Mouse (Mus musculus) hindbrain, embryonic 14.5 days (tissue): ENCODE measurements at regions not wholly inside any gene's neighbourhood (a gene's known extent, or its start where the extent isn't known, plus 50 kb on each side); places are given as distances from the start of the nearest gene placed in this dataset.

Experiments
- ATAC-seq: fragments of 200-750 bp; cut with Nextera tagmentation; 2 replicates; pipeline ENCODE4 v1.8.0; 2017; ENCODE audit warnings: moderate number of reproducible peaks, mild to moderate bottlenecking, moderate TSS enrichment, moderate library complexity; ENCODE audit not compliant: low FRiP score
- DNase-seq: peaks from one replicate; pipeline ENCODE4 v3.0.0-alpha.2; 2015; ENCODE audit warnings: low spot score
- H3K27ac ChIP-seq: fragments of 300-500 bp; sonication (generic); 2 replicates; pipeline ENCODE4 v1.5.1; 2014; ENCODE audit warnings: mild to moderate bottlenecking, moderate library complexity
- H3K27me3 ChIP-seq: fragments of 300-500 bp; sonication (generic); 2 replicates; pipeline ENCODE4 v1.6.1; 2014; ENCODE audit warnings: mild to moderate bottlenecking, low read length, mixed read lengths; ENCODE audit not compliant: control insufficient read depth, insufficient read depth
- H3K36me3 ChIP-seq: fragments of 300-500 bp; sonication (generic); replicated peaks from 2 replicates; pipeline ENCODE4 v1.6.1; 2014; ENCODE audit not compliant: control insufficient read depth, insufficient read depth
- H3K4me1 ChIP-seq: fragments of 300-500 bp; sonication (generic); replicated peaks from 2 replicates; pipeline ENCODE4 v1.6.1; 2014; ENCODE audit warnings: antibody characterized with exemption, low read length, mixed read lengths; ENCODE audit not compliant: control insufficient read depth, insufficient read depth
- H3K4me2 ChIP-seq: fragments of 300-500 bp; sonication (generic); replicated peaks from 2 replicates; pipeline ENCODE4 v1.6.1; 2014; ENCODE audit warnings: mild to moderate bottlenecking, moderate library complexity
- H3K4me3 ChIP-seq: fragments of 300-500 bp; sonication (generic); replicated peaks from 2 replicates; pipeline ENCODE4 v1.5.1; 2014; ENCODE audit warnings: mild to moderate bottlenecking, low read length
- H3K9ac ChIP-seq: fragments of 300-500 bp; sonication (generic); 2 replicates; pipeline ENCODE4 v1.6.1; 2014
- H3K9me3 ChIP-seq: fragments of 300-500 bp; sonication (generic); 2 replicates; pipeline ENCODE4 v1.6.1; 2016; ENCODE audit warnings: low read length; ENCODE audit not compliant: control insufficient read depth
- WGBS: fragments of 180-500 bp; shearing (Covaris S2); extraction: QIAGEN DNeasy Blood & Tissue Kit; methylation state at CpG from one replicate; pipeline ENCODE4 v1.1.7; 2014; 5-methylcytosine and 5-hydroxymethylcytosine counted together

DNA sequence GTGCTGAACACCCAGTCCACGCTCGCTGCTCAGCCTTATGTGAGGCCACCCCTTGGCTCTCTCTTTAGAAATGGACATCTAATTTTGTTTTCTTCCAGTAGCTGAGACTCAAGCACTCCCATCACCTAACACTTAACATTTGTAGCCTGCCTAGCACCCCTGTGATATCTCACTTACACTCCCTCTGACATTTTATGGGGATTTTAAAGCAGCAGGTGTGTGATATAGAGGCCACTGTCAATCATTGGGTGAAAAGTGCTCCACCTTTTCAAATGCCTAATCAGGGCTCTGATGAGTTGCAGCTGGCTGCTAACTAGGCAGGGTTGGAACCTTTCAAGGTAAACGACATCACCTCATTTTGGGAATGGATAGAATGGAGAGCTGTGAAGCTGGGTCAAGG lies 90.2 kb downstream of the Gm12728 start:
- H3K27me3 ChIP-seq: no peaks in the 10 kb centered on the region
- H3K27ac ChIP-seq: no peak overlapping the region
- no peaks in the 10 kb centered on the region for H3K4me1 ChIP-seq
- no peaks in the 10 kb centered on the region for H3K36me3 ChIP-seq
- DNase-seq (no peak), ATAC-seq (no peak)
- no peak overlapping the region for H3K4me3 ChIP-seq
- WGBS: 90% methylated on average over 3 of the region's 3 CpGs
- no peak overlapping the region for H3K9ac ChIP-seq
- no peaks in the 10 kb centered on the region for H3K9me3 ChIP-seq
- no peak overlapping the region for H3K4me2 ChIP-seq

DNA sequence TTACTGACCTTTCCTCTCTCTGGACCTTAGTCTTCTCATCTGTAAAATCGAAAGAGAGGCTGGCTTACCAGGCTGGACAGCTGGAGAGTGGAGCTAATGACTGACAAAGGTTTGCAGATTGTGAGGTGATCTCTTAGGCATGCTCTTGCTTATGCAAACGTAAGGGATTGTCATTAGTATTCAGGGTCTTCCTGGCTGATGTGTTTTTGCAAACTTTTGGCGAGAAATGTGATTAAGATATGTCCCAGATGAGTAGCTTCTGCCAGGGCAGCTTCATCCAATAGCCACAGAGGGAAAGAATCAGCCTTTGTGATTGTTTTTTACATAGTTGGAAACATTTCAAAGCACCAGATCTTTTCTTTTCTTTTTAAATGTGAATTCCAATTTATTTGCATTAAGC lies 95.1 kb downstream of the Gm12728 start:
- DNase-seq: no peak
- H3K27ac ChIP-seq: no peak overlapping the region
- no peaks in the 10 kb centered on the region for H3K36me3 ChIP-seq
- no peak overlapping the region for H3K4me2 ChIP-seq
- H3K4me1 ChIP-seq: no peaks in the 10 kb centered on the region
- H3K9me3 ChIP-seq: no peaks in the 10 kb centered on the region
- H3K27me3 ChIP-seq: no peaks in the 10 kb centered on the region
- no peak for ATAC-seq
- no peak overlapping the region for H3K4me3 ChIP-seq
- no peak overlapping the region for H3K9ac ChIP-seq
- 47% methylated on average over 3 of the region's 3 CpGs for WGBS

DNA sequence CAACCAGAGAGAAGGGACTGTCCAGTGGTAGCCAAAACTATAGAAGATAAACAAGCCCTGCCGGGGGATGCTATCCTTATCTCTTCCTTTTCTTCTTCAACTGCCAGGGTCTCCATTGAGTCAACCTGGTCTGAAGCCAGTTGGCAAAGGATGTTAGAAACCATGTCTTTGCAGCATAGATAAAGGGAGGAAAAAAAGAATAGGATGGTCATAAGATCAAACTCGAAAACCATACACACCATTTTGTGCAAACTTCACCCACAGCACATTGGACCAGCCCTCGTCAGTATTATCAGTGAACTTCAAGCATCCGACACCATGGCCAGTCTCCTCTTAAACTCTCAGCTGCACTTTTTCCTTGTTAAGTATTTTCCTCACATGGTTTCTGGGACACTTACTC lies 101.8 kb downstream of the Gm12728 start:
- Histone ChIP-seq H3K9ac (no peak overlapping the region), H3K4me1 (no peaks in the 10 kb centered on the region), H3K9me3 (no peaks in the 10 kb centered on the region), H3K27me3 (no peaks in the 10 kb centered on the region), H3K4me2 (no peak overlapping the region), H3K4me3 (no peak overlapping the region), H3K27ac (no peak overlapping the region), H3K36me3 (no peaks in the 10 kb centered on the region)
- no peak for ATAC-seq
- 90% methylated on average over 4 of the region's 4 CpGs for WGBS
- DNase-seq: no peak

DNA sequence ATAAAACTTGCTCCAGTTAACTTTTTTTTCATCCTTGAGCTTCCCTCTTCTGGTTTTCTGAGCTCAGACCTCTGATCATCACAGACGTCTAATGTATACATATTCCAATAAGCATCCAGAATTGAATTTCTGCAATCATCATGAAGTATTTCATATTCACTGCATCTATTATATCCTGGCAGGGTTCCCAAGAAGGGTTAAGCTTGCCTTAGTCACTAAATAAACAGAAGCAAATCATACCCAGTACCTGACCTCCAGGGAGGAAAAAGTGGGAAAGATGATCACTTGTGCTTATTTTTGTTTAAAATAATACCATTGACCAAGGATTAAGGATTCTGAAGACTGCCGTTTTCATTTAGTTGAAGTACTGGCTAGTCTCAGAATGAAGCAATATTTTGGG lies 102.4 kb downstream of the Gm12728 start:
- no peak overlapping the region for H3K9ac ChIP-seq
- H3K4me2 ChIP-seq: no peak overlapping the region
- no peaks in the 10 kb centered on the region for H3K36me3 ChIP-seq
- H3K27ac ChIP-seq: no peak overlapping the region
- no peak overlapping the region for H3K4me3 ChIP-seq
- no peak for ATAC-seq
- H3K9me3 ChIP-seq: no peaks in the 10 kb centered on the region
- H3K4me1 ChIP-seq: no peaks in the 10 kb centered on the region
- DNase-seq: no peak
- WGBS: 88% methylated on average over 2 of the region's 2 CpGs
- H3K27me3 ChIP-seq: no peaks in the 10 kb centered on the region

DNA sequence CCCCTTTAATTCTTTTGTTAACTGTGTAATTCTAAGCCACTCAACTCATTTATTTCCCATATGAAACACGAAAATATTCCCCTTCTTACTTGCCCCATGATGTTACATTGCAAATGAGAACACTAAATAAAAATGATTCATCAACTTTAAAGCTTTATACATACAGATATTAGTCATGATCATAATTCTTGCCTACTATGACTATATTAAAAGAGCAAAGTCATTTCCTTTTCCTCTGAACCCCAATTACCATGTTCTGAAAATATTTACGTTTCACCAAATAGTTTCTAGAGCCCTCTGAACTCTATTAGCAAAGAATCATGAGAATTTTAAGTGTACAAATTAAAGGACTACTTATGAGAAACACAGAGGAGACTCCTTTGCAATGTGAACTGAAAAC lies 105.4 kb downstream of the Gm12728 start:
- Histone ChIP-seq H3K27ac (no peak overlapping the region), H3K36me3 (no peaks in the 10 kb centered on the region), H3K9me3 (no peaks in the 10 kb centered on the region), H3K4me1 (no peaks in the 10 kb centered on the region), H3K4me2 (no peak overlapping the region), H3K9ac (no peak overlapping the region), H3K27me3 (no peaks in the 10 kb centered on the region), H3K4me3 (no peak overlapping the region)
- DNase-seq: no peak
- ATAC-seq: no peak
- 81% methylated on average over 2 of the region's 2 CpGs for WGBS

DNA sequence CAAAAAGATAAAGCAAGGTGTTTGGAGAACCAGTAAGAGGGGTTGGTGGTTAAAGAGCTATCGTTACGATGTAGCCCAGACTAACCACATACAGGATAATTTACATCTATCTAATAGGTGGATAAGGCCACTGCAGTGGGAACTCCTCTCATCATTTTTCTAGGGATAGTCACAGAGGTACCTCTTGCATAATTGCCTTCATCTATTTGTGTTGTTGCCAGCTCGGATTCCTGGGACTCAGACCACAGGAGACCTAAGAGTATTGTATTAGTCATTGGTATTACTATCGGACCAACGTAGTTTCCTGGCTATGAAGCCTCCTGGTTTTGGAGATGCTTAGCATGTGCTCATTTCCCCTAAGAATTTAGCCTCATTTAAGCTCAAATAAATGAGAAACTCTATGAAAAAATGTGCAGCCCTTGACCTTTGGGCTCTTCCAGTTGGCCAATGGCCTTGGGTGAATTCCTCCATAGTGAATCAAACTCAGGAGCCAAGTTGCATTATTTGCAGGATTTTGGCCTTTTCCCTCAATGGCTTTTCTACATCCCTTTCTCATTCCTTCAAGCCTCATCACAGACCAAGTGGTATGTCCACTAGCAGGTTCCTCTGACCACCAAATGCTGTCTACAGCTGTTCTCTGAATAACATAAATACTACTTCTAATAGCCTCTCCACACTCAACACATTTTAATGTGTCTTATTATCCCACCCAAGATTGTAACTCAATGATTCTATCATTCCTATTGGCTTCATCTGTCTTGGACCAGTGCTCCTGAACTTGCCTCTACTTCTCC lies 108.6 kb downstream of the Gm12728 start:
- Histone ChIP-seq H3K27me3 (no peaks in the 10 kb centered on the region), H3K9ac (no peak overlapping the region), H3K36me3 (no peaks in the 10 kb centered on the region), H3K9me3 (no peaks in the 10 kb centered on the region), H3K4me3 (no peak overlapping the region), H3K4me2 (no peak overlapping the region), H3K27ac (no peak overlapping the region), H3K4me1 (no peaks in the 10 kb centered on the region)
- no peak for DNase-seq
- WGBS: 90% methylated on average over 5 of the region's 5 CpGs
- ATAC-seq: no peak

DNA sequence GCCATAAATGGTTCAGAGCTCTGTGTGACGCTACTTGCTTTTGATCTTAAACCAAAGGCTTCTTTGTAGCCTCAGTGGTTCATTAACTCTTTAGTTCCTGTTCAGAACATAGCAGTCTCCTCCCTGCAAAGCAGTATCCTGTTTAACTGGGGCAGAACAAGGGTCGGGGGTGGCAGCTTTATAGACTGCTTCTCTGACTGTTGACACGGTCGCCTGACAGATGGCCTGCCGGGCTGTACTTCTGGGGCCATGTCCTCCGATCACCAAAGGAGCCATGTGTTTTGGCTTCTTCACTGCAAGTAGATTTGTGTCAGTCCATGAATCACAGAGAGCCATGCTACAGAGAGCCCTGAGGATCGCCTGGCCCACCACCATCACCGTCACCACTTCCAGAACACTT lies 115.2 kb downstream of the Gm12728 start:
- H3K9me3 ChIP-seq: no peaks in the 10 kb centered on the region
- ATAC-seq (no peak), DNase-seq (no peak)
- 48% methylated on average over 8 of the region's 8 CpGs for WGBS
- no peak overlapping the region for H3K4me3 ChIP-seq
- no peak overlapping the region for H3K4me2 ChIP-seq
- H3K4me1 ChIP-seq: no peaks in the 10 kb centered on the region
- H3K9ac ChIP-seq: no peak overlapping the region
- no peaks in the 10 kb centered on the region for H3K36me3 ChIP-seq
- no peaks in the 10 kb centered on the region for H3K27me3 ChIP-seq
- H3K27ac ChIP-seq: no peak overlapping the region

DNA sequence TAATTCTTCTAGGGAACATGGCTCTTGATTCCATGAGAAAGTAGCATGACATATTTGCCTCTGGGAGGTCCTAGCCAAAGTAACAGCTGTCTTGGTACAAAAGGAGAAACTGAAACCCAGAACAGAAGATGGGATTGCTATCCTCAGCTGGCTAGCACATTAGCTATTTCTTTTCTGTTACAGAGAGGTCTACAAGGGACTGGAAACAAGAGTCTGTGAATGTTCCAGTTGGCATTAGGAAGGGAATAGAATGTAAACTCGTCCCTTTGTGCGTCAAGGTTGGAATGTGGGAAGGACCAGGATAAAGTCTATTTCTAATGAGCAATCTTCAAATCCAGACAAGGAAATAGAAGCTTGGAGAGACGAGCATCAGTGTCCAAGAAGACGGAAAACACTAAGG lies 116.7 kb downstream of the Gm12728 start:
- Histone ChIP-seq H3K9me3 (no peaks in the 10 kb centered on the region), H3K4me3 (no peak overlapping the region), H3K4me1 (no peaks in the 10 kb centered on the region), H3K36me3 (no peaks in the 10 kb centered on the region), H3K27ac (no peak overlapping the region), H3K9ac (no peak overlapping the region), H3K27me3 (no peaks in the 10 kb centered on the region), H3K4me2 (no peak overlapping the region)
- ATAC-seq (no peak), DNase-seq (no peak)
- WGBS: 92% methylated on average over 4 of the region's 4 CpGs

DNA sequence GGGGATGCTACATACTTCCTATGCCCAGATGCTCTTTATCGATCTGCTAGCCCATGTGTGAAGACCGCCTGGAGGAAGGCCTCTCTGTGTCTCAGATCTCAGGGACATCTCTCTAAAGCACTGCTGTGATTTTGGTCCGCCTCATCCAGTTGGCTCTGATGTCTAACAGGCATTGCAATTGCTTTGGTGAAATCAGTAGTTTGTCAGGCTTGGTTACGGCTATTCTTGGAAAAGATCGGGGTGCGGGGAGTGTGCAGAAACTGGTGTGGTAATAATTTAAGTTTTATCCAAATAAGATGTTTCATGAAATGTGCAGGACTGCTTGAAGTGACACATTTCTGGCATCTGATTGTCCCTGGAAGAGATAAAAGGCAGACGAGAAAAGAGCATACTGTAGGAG lies 117.9 kb downstream of the Gm12728 start:
- ATAC-seq: no peak
- no peak for DNase-seq
- no peaks in the 10 kb centered on the region for H3K4me1 ChIP-seq
- no peaks in the 10 kb centered on the region for H3K27me3 ChIP-seq
- H3K36me3 ChIP-seq: no peaks in the 10 kb centered on the region
- no peaks in the 10 kb centered on the region for H3K9me3 ChIP-seq
- whole genome bisulfite sequencing: 90% methylated on average over 7 of the region's 7 CpGs
- no peak overlapping the region for H3K9ac ChIP-seq
- no peak overlapping the region for H3K4me2 ChIP-seq
- no peak overlapping the region for H3K27ac ChIP-seq
- H3K4me3 ChIP-seq: no peak overlapping the region

DNA sequence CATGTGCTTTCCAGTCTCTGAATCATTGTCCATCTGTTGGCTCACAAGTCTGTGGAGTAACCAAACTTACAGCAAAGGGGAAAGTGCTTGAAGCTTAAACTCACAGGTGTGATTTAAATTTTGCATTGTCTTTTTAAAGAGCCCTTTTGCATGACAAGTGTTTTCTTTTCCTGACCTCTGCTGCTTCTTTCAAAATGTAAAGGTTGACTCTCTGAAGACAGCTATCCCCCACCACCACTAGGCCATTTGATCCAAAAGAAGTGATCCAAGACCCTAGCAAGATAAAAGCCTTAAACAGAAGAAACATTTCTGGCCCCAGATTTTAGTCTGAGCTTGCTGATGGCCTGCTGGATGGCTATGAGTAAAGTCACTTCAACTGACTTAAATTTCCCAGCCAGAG lies 118.6 kb downstream of the Gm12728 start:
- H3K9ac ChIP-seq: no peak overlapping the region
- no peaks in the 10 kb centered on the region for H3K4me1 ChIP-seq
- no peaks in the 10 kb centered on the region for H3K27me3 ChIP-seq
- ATAC-seq (no peak), DNase-seq (no peak)
- no peak overlapping the region for H3K4me2 ChIP-seq
- H3K36me3 ChIP-seq: no peaks in the 10 kb centered on the region
- H3K4me3 ChIP-seq: no peak overlapping the region
- H3K9me3 ChIP-seq: no peaks in the 10 kb centered on the region
- no peak overlapping the region for H3K27ac ChIP-seq
